Mouse (Mus musculus): ENCODE results near the gene Asah2.

DNA sequence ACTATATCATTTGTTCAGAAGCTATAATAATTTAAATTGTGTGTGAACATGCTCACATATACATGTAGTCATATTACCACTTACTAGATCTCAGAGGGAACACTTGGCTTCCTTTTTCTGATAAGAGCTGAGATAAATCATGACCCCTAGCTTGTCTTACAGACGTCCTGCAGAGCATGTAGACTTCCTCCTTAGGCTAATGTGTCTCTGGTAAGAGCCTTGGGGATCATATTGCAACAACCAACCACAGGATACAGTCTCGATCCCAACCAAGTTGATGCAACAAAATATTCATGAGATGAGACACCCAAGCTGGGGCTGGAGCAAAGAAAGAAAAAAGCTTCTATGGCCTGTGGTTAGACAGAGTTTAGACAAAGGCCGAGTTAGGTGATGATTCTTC lies 144.9 kb downstream of the Asah2 start:
- TF ChIP-seq GATA1 (IDR thresholded peaks at IDR 0.05; ENCODE audit: low read length) (no peak), TAL1 (IDR thresholded peaks at IDR 0.05; ENCODE audit: low read length) (no peak)

All from erythroblast, embryonic 14.5 days (primary cell).